Mouse (Mus musculus) frontal cortex, adult (tissue): Measurements from ENCODE around the gene Pnn.
A peak's percentile ranks its signal among the peaks of the same experiment; 100 is the strongest.
"Not testable (repeated sequence)": the region's sequence is repeated elsewhere in the genome, so short reads cannot be mapped to it uniquely, and the experiment has no call there.

Source experiments
- ATAC-seq: cut with Nextera tagmentation; 2 replicates; pipeline ENCODE4 v1.9.2; 2017; ENCODE audit warnings: mild to moderate bottlenecking, moderate library complexity, mixed read lengths; ENCODE audit not compliant: low TSS enrichment

Pnn gene

DNA sequence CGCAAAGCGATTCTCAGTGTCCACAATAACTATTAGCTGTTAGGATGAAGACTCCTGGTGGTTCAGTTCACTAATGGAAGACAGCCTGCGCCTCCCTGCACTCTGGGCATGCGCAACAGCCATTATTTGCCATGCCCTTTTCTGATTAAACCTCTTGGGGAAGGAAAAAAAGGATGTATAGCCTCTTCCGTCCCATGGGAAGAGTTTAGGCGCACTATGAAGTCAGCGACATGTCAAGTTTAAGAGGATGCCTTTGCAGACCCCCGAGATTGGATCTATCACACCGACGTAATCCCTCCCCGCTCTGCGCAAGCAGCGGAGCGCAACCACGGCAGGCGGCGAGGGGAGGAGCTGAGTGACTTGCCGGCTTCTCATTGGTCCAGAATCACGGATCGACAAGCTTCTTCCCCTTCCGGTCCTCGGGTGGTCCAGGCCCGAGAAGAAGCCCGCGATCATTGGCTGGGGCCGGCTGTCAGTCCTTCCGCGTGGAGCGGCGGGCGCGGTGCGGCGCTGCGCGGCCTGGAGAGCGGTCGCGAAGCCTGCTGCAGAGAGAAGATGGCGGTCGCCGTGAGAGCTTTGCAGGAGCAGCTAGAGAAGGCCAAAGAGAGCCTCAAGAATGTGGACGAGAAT, at the start of gene Pnn:
Gene Pnn (plus strand): TSS at position 437 of the 630 bp plus-strand sequence.
- peak; percentile 100 for ATAC-seq

DNA sequence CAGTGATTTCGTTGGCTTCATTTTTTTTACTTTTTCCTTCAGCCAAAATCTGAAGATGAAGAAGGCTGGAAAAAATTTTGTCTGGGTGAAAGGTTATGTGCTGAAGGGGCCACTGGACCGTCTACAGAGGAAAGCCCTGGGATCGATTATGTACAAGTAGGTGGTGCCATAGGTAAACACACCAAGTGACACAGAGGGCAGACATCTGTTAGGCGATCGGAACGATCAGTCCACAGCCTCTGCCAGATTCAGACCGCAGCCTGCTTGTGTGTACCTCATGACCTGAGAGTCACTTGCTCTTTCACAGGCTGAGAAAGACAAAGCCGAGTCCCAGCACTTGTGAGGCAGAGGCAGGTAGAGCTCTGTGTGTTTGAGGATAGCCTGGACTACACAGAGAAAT, 48.7 kb upstream of the Pnn start:
- ATAC-seq, result no peak

DNA sequence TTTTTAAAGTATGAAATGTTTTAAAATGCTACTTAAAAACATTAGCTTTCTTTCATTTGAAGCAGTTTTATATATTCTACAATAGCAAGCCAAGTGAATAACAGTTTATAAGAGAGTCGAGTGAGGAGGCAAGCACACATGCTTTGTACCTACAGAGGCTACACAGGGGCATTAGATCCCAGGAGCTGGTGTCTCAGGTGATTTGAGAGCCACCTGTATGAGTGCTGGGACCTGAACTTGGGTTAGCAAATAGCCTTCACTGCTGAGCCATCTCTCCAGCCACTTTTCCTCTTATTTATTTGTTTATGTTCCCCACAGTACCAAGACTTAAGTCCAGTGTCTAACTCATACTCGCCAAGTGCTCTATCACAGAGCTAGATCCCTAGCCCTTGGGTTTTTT, 46.8 kb upstream of the Pnn start:
- no peak for ATAC-seq

DNA sequence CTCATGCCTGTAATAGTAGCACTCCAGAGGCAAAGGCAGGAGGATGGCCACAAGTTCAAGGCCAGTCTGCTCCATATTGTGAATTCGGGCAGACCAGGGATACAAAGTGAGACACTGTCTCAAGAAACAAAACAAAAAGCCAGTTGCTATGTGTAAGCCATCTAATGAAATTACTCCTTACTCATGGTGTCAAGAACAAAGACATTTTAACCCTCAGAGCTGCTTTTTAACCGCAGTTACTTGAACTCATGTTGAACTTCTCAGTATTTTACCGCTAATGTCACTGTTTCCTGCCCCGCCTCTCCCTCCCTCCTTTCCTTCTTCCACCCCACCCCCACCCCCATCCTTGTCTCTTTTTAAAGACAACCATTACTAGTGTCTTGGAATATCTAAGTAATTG, 45.4 kb upstream of the Pnn start:
- no peak for ATAC-seq

DNA sequence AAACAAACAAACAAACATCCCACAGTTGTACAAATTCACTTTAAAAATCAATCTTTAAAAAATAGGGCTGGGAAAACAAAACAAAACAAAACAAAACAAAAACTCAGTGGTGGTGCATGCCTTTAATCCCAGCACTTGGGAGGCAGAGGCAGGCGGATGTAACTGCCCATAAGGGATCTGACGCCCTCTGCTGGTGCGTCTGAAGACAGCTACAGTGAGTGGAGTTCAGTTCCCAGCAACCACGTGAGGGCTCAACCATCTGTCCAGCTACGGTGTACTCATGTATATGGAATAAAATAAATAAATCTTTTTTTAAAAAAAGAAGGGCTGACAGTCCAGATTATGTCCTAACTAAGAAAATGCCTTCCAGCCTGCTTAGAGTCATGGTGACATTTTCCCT, 34.6 kb upstream of the Pnn start:
- no peak for ATAC-seq

DNA sequence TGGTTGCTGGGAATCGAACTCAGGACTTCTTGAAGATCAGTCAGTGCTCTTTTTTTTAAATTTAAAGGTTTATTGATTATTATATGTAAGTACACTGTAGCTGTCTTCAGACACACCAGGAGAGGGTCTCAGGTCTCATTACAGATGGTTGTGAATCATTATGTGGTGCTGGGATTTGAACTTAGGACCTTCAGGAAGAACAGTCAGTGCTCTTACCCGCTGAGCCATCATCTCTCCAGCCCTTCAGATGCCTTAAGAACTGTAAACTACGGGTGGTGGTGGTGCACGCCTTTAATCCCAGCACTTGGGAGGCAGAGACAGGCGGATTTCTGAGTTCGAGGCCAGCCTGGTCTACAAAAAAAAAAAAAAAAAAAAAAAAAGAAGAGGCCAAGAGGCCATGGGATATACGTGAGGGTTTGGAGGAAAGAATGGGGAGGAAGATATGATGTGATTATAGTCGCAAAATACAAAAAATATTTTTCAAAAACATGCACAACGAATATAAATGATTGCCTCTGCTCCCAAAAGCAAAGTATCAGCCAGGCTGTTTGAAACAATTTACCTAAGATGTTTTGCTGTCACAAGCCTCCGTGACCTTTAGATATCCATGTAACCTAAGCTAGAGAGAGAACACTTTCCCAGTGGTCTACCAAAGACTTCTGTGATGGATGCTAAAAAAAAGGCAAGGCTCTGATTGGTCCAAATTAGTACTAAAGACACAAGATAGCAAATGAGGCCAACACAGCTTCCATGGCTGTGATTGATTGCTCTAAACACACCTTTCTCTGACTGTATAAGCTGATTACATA, 27.3 kb upstream of the Pnn start:
- no peak for ATAC-seq

DNA sequence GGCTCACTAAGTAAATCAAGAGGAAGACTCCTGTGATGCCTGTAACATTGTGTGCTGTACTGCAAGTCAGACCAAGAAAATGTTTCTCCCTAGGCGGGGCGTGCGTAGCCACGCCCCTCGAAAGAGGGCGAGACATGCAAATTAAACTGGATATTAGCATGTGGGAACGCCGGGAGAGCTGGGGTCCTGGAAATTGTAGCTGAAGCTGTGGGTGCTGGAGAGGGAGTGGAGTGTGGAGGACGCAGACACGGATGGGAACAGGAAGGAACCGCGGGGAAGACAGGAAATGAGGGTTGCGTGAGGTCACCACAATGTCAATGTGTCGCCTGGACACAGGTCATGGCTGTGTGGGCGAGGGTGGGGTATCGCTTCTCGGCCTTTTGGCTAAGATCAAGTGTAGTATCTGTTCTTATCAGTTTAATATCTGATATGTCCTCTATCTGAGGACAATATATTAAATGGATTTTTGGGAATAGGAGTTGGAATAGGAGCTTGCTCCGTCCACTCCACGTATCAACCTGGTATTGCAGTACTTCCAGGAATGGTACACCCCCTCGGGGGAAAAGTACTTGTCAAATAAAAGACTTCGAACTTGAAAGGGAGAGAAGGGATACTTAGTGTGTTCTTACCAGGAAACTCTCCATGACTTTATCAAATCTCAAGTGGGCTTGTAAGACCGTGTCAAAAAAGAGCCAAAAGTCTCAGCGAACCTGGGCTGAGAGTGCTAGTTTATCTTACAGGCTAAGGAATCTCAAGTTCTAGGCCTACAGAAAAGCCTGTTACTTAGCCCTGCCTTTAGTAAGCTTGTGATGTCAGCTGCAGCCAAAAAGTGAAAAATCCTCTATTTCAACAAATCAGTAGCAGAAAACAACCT, 26.5 kb upstream of the Pnn start:
- peak; percentile 50 for ATAC-seq

DNA sequence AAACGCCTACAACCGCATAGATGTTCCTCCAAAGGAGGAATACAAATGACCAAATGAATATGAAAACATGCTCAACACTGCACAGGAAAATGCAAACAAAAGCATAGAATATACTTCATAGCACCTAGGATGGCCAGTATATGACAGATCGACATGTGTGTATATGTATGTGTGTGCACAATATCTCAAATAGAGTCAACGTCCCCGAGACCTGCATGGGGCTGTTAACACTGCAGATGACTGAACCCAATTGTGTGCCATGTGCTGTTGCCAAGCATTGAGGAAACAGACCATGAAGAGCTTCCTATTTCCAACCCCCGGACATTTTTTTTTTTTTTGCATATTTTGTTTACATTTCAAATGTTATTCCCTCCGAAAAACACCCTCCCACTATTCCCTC, 25.8 kb upstream of the Pnn start:
- ATAC-seq, result peak; percentile 34; the same call in 1 of the 2 replicates

DNA sequence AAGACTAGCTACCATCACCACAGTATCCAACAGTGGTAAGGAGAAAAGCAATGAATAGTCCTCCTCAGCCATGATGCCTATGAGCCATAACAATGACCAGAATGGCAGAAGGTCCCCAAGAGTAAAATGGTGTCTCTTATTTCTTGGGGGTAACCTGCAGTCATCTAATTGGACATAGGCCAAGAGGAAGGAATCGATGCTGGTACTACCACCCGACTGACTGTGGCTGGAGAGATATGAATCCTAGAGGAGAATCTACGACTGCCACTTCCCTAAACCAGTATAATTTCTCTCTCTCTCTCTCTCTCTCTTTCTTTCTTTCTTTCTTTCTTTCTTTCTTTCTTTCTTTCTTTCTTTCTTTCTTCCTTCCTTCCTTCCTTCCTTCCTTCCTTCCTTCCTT, 14.2 kb upstream of the Pnn start:
- no peak for ATAC-seq

DNA sequence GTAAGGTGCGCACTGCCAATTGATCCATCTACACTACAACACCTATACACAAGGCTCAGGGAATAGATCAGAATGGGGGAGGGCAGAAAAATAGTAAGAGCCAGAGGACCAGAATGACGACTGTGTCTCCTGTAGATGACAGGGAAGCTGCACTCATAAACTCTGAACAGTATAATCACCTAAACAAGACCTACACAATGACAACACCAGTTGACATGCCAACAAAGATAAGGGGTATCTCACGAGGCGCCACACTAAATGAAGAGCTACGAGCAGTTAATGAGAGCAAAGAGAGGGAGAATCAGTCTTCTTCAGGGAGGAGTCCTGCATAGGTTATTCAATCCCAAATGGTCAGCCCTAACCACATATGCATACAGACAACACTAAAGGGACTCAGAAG, 13.5 kb upstream of the Pnn start:
- ATAC-seq, result no peak

DNA sequence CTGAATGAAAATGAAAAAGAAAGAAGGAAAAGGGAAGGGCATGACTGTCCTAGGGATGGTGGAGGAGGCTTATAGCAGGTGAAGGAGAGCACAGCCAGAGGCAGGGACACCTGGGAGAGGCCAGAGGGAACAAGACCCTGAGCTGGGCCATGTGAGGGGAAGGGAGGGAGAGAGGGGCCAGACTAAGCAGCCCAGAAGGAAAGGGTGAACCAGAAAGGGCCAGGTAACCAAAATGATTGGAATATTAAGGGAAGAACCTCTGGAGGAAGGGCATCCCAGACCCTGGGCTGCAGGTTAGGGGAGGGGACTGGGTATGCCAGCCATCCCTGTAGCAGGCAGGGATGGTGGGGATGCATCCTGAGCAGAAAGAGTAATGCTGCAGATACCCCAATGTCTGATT, 12.7 kb upstream of the Pnn start:
- no peak for ATAC-seq

DNA sequence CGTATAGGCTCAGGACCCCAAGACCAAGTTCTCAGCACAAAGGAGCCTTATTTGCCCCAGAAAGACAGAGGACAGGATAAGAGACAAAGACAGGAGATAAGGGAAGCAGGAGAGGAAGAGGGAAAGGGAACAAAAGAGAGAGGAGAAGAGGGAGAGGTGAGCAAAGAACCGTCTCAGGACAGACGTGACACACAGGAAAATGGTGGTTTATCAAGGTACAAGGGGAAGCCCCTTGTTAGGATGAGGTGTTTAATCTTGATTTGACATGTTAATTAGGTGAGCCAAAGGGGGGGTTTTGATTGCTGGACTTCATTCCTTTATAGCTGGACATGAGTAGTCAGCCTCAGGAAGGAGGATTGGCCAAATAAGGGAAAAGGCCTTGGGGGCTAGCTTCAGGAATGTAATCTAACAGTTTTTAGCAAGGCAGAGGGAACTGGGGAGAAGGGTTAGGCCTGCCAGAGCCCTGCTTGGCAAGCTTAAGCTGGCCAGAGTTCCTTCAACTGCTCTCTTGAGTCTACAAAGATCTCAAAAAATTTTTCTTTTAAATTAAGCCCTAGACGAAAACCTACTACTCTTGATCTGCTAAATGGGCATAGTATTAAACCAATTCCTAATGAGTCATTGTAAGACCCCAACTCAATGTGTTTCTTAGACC, 11.4 kb upstream of the Pnn start:
- no peak for ATAC-seq

DNA sequence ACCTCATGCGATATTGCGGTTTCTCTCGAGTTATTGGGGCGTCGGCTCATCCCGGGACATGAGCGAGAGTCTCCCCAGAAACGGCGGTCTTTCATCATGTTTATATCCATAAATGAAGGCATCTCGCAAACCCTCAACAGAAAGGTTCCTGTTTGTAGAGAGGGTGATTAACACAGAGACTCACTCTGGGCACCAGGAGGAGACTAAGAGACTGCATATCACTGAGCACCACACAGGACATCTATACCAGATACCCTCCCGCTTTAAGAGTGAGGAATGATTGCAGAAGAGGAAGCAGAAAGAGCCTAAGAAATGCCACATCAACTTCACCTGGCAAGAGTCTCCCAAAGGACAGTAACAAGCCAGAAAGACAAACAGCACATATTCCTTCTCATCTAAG, 10.5 kb upstream of the Pnn start:
- ATAC-seq, result no peak

DNA sequence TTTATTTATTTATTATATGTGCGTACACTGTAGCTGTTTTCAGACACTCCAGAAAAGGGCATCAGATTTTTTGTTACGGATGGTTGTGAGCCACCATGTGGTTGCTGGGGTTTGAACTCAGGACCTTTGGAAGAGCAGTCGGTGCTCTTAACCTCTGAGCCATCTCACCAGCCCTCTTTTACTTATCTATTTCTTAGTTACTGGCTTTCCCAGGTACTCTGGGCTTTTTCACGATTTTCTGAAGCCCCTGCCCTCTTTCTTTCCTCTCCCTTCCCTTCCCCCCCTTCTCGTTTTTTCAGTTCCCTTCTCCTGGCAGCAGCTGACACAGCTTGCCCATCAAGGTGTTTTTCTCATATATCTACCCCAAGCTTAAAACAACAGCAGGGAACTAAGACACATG, 8.4 kb upstream of the Pnn start:
- ATAC-seq, result not testable (repeated sequence)

DNA sequence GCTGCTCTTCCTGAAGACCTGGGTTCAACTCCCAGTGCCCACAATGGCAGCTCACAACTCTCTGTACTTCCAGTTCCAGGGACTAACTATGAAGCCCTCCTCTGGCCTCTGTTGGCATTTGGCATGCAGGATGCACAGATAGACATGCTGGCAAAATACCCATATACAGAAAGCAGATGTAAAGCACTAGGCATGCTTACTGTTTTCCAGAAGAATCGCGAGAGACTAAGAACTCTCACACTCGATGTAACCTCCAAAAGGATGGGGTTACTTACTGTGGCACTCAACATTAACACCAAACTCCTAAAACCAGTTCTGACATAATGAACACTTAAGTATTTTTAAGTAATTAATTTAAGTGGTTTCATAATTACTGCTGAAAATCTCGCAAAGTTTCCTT, 6.4 kb upstream of the Pnn start:
- ATAC-seq, result no peak

DNA sequence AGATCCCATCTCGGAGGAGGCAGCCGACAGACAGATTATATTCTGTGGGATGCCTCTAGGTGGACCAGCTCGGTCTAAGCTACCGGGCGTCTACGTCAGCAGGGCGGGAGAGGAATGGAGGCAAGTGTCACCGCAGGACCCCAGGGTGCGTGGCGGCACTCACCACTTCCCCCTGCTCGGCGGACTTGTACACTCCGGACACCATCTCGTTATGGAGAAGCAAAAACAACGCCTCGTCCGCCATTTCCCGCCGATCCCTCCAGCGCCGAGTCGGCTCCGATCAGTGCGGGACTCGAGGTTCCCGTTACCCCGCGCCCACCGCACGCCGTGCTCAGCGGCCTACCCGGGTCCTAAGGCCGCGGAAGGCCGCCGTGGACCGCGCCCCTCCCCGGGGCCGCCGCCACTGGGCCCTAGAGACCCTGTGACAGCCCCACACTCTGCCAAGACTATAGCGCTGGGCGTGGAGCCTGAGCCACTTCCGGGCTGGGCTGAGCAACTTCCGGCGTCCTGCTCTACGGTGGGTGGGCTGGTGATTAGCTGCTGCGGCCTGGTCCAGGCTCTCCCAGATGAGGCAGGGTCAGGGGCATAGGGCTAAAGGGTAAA, 5.6 kb upstream of the Pnn start, which contains the start of gene Trappc6b:
Gene Trappc6b (minus strand): TSS at position 480 of the 603 bp plus-strand sequence.
- peak; percentile 97 for ATAC-seq

DNA sequence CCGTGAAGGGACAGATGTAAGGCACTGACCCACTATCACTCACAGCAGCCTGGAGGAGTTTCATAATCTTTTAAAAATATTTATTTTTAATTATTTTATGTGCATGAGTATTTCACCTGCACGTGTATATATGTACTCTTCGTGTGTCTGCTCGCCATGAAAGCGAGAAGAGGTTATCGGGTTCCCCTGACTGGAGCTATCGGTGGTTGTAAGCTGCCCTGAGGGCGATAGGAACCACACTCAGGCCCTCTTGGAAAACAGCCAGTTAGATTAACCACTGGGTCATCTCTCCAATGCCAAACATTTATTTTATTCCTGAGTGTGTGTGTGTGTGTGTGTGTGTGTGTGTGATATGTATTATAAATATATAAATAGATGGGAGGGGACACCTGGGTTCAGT, 1.8 kb upstream of the Pnn start:
- ATAC-seq, result no peak

DNA sequence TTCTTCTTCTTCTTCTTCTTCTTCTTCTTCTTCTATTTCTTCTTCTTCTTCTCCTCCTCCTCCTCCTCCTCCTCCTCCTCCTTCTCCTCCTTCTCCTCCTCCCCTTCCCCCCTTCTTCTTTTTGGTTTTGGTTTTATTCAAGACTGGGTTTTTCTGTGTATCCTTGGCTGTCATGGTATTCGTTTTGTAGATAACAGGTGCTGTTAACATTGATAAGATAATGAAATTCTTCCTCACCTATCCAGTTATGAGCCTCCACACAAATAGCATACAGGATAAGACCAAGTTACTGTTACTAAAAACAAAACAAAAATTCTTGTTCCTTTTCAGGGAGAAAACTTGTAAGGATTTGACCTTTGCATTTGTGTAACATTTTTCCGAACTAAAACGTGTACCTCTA, 908 bp upstream of the Pnn start:
- ATAC-seq, result no peak

DNA sequence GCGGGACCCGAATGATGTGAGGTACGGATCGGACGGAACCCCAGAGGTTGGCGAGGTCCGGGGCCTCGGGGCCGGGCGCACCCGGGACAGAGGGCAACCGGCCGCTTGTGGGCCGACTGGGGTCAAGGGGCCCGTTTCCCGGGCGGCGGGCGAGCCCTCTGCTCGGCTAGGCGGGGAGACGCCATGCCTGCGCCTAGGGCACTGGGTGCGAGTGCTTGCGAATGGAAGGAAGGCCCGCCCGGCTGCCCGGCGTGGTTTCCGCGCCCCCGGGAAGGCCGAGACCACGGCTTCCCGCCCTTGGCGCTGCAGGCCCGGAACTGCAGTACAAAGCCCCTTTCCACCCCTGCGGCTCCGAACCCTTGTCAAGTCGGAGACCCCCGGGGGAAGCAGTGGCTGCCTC, 411 bp downstream of the Pnn start:
- ATAC-seq, result peak; percentile 18; the same call in 1 of the 2 replicates

DNA sequence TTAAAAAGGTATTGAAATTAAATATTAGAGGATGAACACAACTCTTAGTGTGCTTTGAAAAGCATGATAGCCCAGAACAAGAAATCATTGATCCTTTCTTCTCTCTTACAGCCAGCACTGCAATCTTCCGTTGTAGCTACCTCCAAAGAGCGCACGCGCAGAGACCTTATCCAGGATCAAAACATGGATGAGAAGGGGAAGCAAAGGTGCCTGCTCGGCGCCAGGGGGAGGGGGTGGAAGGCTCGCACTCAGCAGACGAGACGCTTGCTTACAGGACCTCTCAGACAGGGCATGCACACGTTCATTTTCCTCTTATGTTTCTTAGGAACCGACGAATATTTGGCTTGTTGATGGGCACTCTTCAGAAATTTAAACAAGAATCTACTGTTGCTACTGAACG, 2.1 kb downstream of the Pnn start:
- ATAC-seq, result no peak

DNA sequence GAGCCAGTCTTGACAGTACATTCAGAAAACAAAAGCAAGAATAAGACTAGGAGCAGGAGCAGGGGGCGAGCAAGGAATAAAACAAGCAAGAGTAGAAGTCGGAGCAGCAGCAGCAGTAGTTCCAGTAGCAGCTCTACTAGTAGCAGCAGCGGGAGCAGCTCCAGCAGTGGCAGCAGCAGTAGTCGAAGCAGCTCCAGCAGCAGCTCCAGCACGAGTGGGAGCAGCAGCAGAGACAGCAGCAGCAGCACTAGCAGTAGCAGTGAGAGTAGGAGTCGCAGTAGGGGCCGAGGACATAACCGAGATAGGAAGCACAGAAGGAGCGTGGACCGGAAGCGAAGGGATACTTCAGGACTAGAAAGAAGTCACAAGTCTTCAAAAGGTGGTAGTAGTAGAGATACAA, 5.6 kb downstream of the Pnn start:
- ATAC-seq, result peak; percentile 86

DNA sequence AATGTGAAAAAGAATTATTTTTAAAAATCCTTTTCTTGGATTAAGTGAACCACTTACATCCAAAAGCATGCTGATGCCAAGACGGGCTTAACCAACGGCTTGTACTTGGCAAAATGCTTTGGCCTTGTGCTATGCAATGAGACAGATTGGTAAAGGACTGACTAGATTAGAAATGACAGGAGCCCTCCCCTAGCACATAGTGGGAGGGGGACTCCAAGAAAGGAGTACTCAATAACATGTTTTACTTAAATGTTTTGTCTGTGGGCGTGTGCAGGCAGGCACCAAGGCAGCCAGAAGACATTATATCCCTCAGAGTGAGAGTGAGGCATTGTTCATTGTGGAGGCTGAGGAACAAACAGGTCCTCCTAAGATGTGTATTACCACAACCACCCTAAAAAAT, 7.4 kb downstream of the Pnn start:
- peak; percentile 73 for ATAC-seq
